Mouse (Mus musculus): ENCODE results near the gene 4931429L15Rik.

DNA sequence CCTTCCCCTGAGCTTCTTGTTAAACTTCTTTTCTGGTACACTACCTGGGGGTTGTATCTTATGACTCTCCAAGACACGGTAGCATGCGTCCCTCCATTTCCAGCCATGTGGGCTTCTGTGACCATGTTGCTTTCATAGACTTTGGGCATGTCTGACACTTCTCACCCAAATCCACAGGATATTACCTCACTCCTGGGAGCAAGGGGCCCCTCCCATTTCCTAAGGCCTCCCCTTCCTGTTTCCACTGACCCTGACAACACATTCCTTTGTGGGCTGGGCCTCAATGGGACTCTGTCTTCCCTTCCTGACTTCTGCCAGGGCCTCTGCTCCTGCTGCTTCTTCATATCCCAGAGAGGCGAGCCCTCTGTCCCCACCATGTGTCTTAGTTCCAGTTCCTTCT is 62.2 kb downstream of the 4931429L15Rik start:
- TF ChIP-seq CTCF (IDR thresholded peaks at IDR 0.05; ENCODE audit: extremely low read depth, insufficient read depth, insufficient read length, insufficient replicate concordance): no peak
- no peak for TF ChIP-seq POLR2A (IDR thresholded peaks at IDR 0.05; ENCODE audit: low read depth, low read length)
